Comparison of ENCODE assay signal across 12 mouse cellular contexts in the genomic region with DNA sequence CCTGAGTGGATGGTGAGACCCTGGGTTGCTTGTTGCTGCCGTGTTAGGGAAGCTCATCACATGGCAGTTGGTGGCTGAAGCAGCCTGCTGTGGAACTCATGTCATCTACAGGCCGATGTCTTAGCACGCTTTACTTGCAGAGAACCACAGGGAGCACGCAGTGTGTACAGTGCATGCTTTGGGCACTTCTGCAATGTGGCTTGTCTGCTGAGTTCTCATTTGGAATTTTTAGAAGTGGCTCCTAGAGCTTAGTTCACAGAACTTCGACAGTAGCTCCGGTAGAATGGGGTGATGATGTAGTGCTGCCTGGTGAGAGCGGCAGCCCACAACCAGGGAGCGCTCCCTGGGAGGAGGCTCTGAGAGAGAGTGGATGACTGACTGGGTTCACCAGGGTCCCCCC. TPM values are rescaled to one million over a fixed set of nuclear protein-coding genes. Genes with fewer than 3 reads are reported as not detected.
DNase-seq lines count a peak whose midpoint lies in the region; ATAC-seq and TF ChIP-seq lines count a peak whose summit lies in the region.
"Had no signal": no experiment of that assay in that cellular context is flagged by ENCODE, and none has a peak within 500 bp of the region (broad histone marks: within the 10 kb centered on the region; RNA-seq: fewer than 3 reads in every experiment).

No protein-coding gene starts in this region.

- peaks cover 29% of the 10 kb centered on the region for H3K79me2 ChIP-seq in CH12.LX (replicated peaks; ENCODE audit: control insufficient read depth, extremely low read depth, insufficient read depth, poor library complexity, severe bottlenecking)

- no peak for TF ChIP-seq CTCF in layer of hippocampus, adult 2 months (conservative IDR thresholded peaks at IDR 0.05)
- TF ChIP-seq CTCF in CH12.LX (conservative IDR thresholded peaks at IDR 0.05 in 1 of 2, IDR thresholded peaks at IDR 0.05 in 1 of 2; ENCODE audit: low read depth in 2 of 2, low read length in 2 of 2): no peak
- TF ChIP-seq CTCF in intestine, postnatal 0 days (IDR thresholded peaks at IDR 0.05; ENCODE audit: low read depth): no peak

- no peaks in the 10 kb centered on the region for H3K27me3 ChIP-seq in heart, embryonic 11.5 days (ENCODE audit: control insufficient read depth, insufficient read depth, low read length)
- H3K27me3 ChIP-seq in CH12.LX (replicated peaks): no peaks in the 10 kb centered on the region
- no peaks in the 10 kb centered on the region for H3K27me3 ChIP-seq in intestine, postnatal 0 days (replicated peaks; ENCODE audit: control insufficient read depth, insufficient read depth, low read length)

- no peak for TF ChIP-seq EP300 in CH12.LX (IDR thresholded peaks at IDR 0.05; ENCODE audit: low read length)

- WGBS in heart, embryonic 11.5 days (ENCODE audit: insufficient replicate concordance): 69% methylated on average over 8 of the region's 8 CpGs
- 71% methylated on average over 8 of the region's 8 CpGs for WGBS in intestine, postnatal 0 days

- TF ChIP-seq RAD21 in CH12.LX (IDR thresholded peaks at IDR 0.05; ENCODE audit: low read depth, low read length): no peak

- peaks cover 38% of the 10 kb centered on the region for H3K4me1 ChIP-seq in heart, embryonic 11.5 days (ENCODE audit: control insufficient read depth, insufficient read depth, low read length)
- H3K4me1 ChIP-seq in CH12.LX (ENCODE audit: control insufficient read depth in 1 of 2, insufficient read depth in 2 of 2): peaks cover 16 to 51% of the 10 kb centered on the region in 2 experiments
- H3K4me1 ChIP-seq in intestine, postnatal 0 days (replicated peaks; ENCODE audit: control insufficient read depth, insufficient read depth, low read length): peaks cover 26% of the 10 kb centered on the region

- H3K4me2 ChIP-seq in heart, embryonic 11.5 days: no peak overlapping the region
- H3K4me2 ChIP-seq in CH12.LX (ENCODE audit: insufficient read depth, low read depth, poor library complexity, severe bottlenecking): no peak overlapping the region
- H3K4me2 ChIP-seq in intestine, postnatal 0 days (replicated peaks; ENCODE audit: low read depth): no peak overlapping the region

- DNase-seq in heart, postnatal 10 days: no peak
- no peak for DNase-seq in layer of hippocampus, adult 2 months (ENCODE audit: low spot score in 2 of 2)
- DNase-seq in layer of hippocampus, adult 9-10 months (ENCODE audit: low spot score): no peak
- DNase-seq in CH12.LX (ENCODE audit: extremely low read depth): no peak
- no peak for DNase-seq in thymus, postnatal 4 days
- DNase-seq in right cerebral cortex, adult 18-20 months: no peak
- DNase-seq: gastrocnemius, postnatal 10 days; kidney, postnatal 36 days; lung, postnatal 36 days; right cerebral cortex, postnatal 4 days had no signal

- peak overlapping the region; percentile 74 for H3K27ac ChIP-seq in heart, embryonic 11.5 days (ENCODE audit: low read depth, low read length)
- peak overlapping the region; percentile 55; the same call in 1 of the 2 replicates for H3K27ac ChIP-seq in layer of hippocampus, adult 2 months
- 0 out of 2 replicates have a peak overlapping the region, but pooled peaks have one; percentile 5 for H3K27ac ChIP-seq in CH12.LX (ENCODE audit: insufficient read depth, low read depth)
- H3K27ac ChIP-seq in intestine, postnatal 0 days (ENCODE audit: low read depth, low read length): no peak overlapping the region

- H3K9ac ChIP-seq in heart, embryonic 11.5 days (ENCODE audit: low read depth, low read length): peak overlapping the region; percentile 52
- H3K9ac ChIP-seq in CH12.LX (ENCODE audit: insufficient read depth, low read depth): no peak overlapping the region
- 0 out of 2 replicates have a peak overlapping the region, but pooled peaks have one; percentile 26 for H3K9ac ChIP-seq in intestine, postnatal 0 days (ENCODE audit: low read depth, low read length)

- intact Hi-C loops in heart, postnatal 10 days (cut with DNase I): no loop called here

- H3K4me3 ChIP-seq in heart, embryonic 11.5 days (ENCODE audit: low read depth, low read length): no peak overlapping the region
- no peak overlapping the region for H3K4me3 ChIP-seq in layer of hippocampus, adult 2 months
- no peak overlapping the region for H3K4me3 ChIP-seq in CH12.LX (replicated peaks in 1 of 3; ENCODE audit: low read depth in 2 of 3, low read length in 2 of 3, poor library complexity in 1 of 3)
- H3K4me3 ChIP-seq in intestine, postnatal 0 days (ENCODE audit: low read depth, low read length): no peak overlapping the region

- H3K36me3 ChIP-seq in heart, embryonic 11.5 days (ENCODE audit: control insufficient read depth, insufficient read depth, low read length): peaks cover 23% of the 10 kb centered on the region; the same call in 1 of the 2 replicates
- peaks cover 78 to 97% of the 10 kb centered on the region in 2 experiments for H3K36me3 ChIP-seq in CH12.LX (replicated peaks in 1 of 2; ENCODE audit: control insufficient read depth in 1 of 2, insufficient read depth in 1 of 2, low read length in 1 of 2)
- peaks cover 34% of the 10 kb centered on the region for H3K36me3 ChIP-seq in intestine, postnatal 0 days (ENCODE audit: control insufficient read depth, insufficient read depth)

- no peaks in the 10 kb centered on the region for H3K9me3 ChIP-seq in heart, embryonic 11.5 days (replicated peaks; ENCODE audit: control insufficient read depth, low read length)
- no peaks in the 10 kb centered on the region for H3K9me3 ChIP-seq in CH12.LX (replicated peaks; ENCODE audit: low read length)
- H3K9me3 ChIP-seq in intestine, postnatal 0 days (ENCODE audit: control insufficient read depth): no peaks in the 10 kb centered on the region

- TF ChIP-seq POLR2A in CH12.LX (IDR thresholded peaks at IDR 0.05; ENCODE audit: low read depth, low read length): no peak

- in situ Hi-C loops in CH12.LX (cut with MboI; ENCODE audit: low pct_ligation_motif_present, low pct_unique_long_range_greater_than_20kb, low sequenced_read_pairs): no loop called here

- dilution Hi-C loops in CH12.LX (cut with MboI; ENCODE audit: extremely low pct_ligation_motif_present, extremely low pct_unique_long_range_greater_than_20kb, low sequenced_read_pairs): no loop called here

- no peak for ATAC-seq in heart, embryonic 11.5 days (replicated peaks; ENCODE audit: insufficient number of reproducible peaks, low FRiP score, low TSS enrichment)
- ATAC-seq in intestine, postnatal 0 days: no peak

TF ChIP-seq in CH12.LX, 34 proteins besides CTCF, POLR2A, EP300 and RAD21:
- TF ChIP-seq USF2 (conservative IDR thresholded peaks at IDR 0.05; ENCODE audit: low read depth, low read length) (no peak), NELFE (IDR thresholded peaks at IDR 0.05; ENCODE audit: low read depth, low read length) (no peak), MYC (IDR thresholded peaks at IDR 0.05; ENCODE audit: low read depth, low read length) (no peak), ZNF384 (IDR thresholded peaks at IDR 0.05; ENCODE audit: low read depth, low read length) (no peak), ETS1 (conservative IDR thresholded peaks at IDR 0.05; ENCODE audit: low read depth, low read length) (no peak), JUN (IDR thresholded peaks at IDR 0.05; ENCODE audit: insufficient read depth, low read depth, low read length) (no peak), KAT2A (IDR thresholded peaks at IDR 0.05; ENCODE audit: insufficient replicate concordance, low read length) (no peak)

RNA-seq across cellular contexts. Expression of a gene that starts 22.8 kb away (rescaled TPM):
- 26.5 and 27.4 TPM in 2 replicates for polyA plus RNA-seq in heart, embryonic 11.5 days (2014; fragmentation: Nextera tagmentation; extraction: Ambion mirVana)
- 10 to 100 TPM; 21.2 to 23.7 TPM for total RNA-seq in heart, postnatal 10 days (2021)
- 10 to 100 TPM; 76.2 to 81.3 TPM for total RNA-seq in layer of hippocampus, adult 2 months (2021)
- total RNA-seq in CH12.LX (2012; rRNA removed): 60.5 and 64.5 TPM in 2 replicates
- 38.1 and 39.8 TPM in 2 replicates for total RNA-seq in CH12.LX (2014; rRNA removed)
- polyA plus RNA-seq in CH12.LX (2012; ENCODE audit: insufficient read length, low read depth): 50.4 and 50.8 TPM in 2 replicates
- 23.1 and 24.0 TPM in 2 replicates for polyA plus RNA-seq in intestine, postnatal 0 days (2015; fragmentation: Nextera tagmentation; extraction: Ambion mirVana)

RNA-seq across cellular contexts. Expression of a gene that starts 39.0 kb away (rescaled TPM):
- 3.6 and 4.5 TPM in 2 replicates for polyA plus RNA-seq in heart, embryonic 11.5 days (2014; fragmentation: Nextera tagmentation; extraction: Ambion mirVana)
- total RNA-seq in heart, postnatal 10 days (2021): 1 to 10 TPM; 3.7 to 5.8 TPM
- 1 to 10 TPM in 1 of 2 experiments, under 1 TPM in 1; 0.92 to 1.3 TPM for total RNA-seq in layer of hippocampus, adult 2 months (2021)
- total RNA-seq in CH12.LX (2012; rRNA removed) (2.5 and 4.7 TPM in 2 replicates), CH12.LX (2014; rRNA removed) (1.1 and 1.2 TPM in 2 replicates)
- polyA plus RNA-seq in CH12.LX (2012; ENCODE audit: insufficient read length, low read depth): 0.83 and 1.1 TPM in 2 replicates
- polyA plus RNA-seq in intestine, postnatal 0 days (2015; fragmentation: Nextera tagmentation; extraction: Ambion mirVana): 15.7 and 15.9 TPM in 2 replicates
